Mouse (Mus musculus): ENCODE measurements around the gene Dhfr. TPM values are rescaled to one million over a fixed set of nuclear protein-coding genes. Genes with fewer than 3 reads are reported as not detected.

Gene Dhfr
- total and polyA plus RNA-seq, 3 experiments, result 15.7 to 63.1 (median 17.4) TPM

DNA sequence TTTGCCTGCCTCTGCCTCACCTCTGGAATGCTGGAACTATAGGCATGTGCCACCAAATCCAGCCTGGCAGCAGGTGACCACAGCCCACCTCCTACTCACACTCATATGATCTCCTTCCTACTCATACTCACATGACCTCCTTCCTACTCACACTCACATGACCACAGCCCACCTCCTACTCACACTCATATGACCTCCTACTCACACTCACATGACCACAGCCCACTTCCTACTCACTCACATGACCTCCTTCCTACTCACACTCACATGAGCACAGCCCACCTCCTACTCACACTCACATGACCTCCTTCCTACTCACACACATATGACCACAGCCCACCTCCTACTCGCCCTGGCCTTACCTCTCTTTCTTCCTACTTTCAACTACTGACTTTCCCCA, 17.7 kb upstream of the Dhfr start:
- H3K79me2 ChIP-seq (ENCODE audit: control insufficient read depth, insufficient read depth, low read length, poor library complexity), result no peaks in the 10 kb centered on the region
- no peak for TF ChIP-seq POLR2AphosphoS5 (IDR thresholded peaks at IDR 0.05; ENCODE audit: borderline replicate concordance, low read depth, low read length)
- TF ChIP-seq MAX (IDR thresholded peaks at IDR 0.05; ENCODE audit: low read length), result no peak
- TF ChIP-seq POLR2AphosphoS2 (IDR thresholded peaks at IDR 0.05; ENCODE audit: low read length), result no peak
- TF ChIP-seq CTCF (IDR thresholded peaks at IDR 0.05 in 2 of 3, conservative IDR thresholded peaks at IDR 0.05 in 1 of 3; ENCODE audit: control insufficient read depth in 1 of 3, insufficient read depth in 1 of 3, low read depth in 2 of 3, low read length in 3 of 3, poor library complexity in 1 of 3, severe bottlenecking in 1 of 3), result no peak
- TF ChIP-seq BHLHE40 (IDR thresholded peaks at IDR 0.05; ENCODE audit: borderline replicate concordance, low read depth, low read length), result peak; percentile 74
- TF ChIP-seq MXI1 (IDR thresholded peaks at IDR 0.05; ENCODE audit: low read depth, low read length), result no peak
- TF ChIP-seq MYB (IDR thresholded peaks at IDR 0.05; ENCODE audit: low read depth, low read length), result no peak
- TF ChIP-seq SIN3A (IDR thresholded peaks at IDR 0.05; ENCODE audit: low read length), result no peak; the same call in 1 of the 2 replicates
- peak in 1 of 2 experiments; percentile 92; a peak in 3 of 4 replicates for TF ChIP-seq USF2 (IDR thresholded peaks at IDR 0.05; ENCODE audit: borderline replicate concordance in 1 of 2, insufficient read depth in 1 of 2, low read depth in 1 of 2, low read length in 2 of 2)
- TF ChIP-seq CHD2 (IDR thresholded peaks at IDR 0.05; ENCODE audit: low read length), result no peak
- TF ChIP-seq MAZ (IDR thresholded peaks at IDR 0.05; ENCODE audit: low read depth, low read length), result no peak
- no peak for TF ChIP-seq ZMIZ1 (IDR thresholded peaks at IDR 0.05; ENCODE audit: low read depth, low read length)
- TF ChIP-seq POLR2A (IDR thresholded peaks at IDR 0.05; ENCODE audit: control insufficient read depth in 1 of 2, insufficient read depth in 1 of 2, low read depth in 1 of 2, low read length in 2 of 2, poor library complexity in 1 of 2), result no peak
- TF ChIP-seq EP300 (IDR thresholded peaks at IDR 0.05; ENCODE audit: low read depth in 1 of 2, low read length in 2 of 2), result peak in 1 of 2 experiments; percentile 47; a peak in 1 of 4 replicates
- TF ChIP-seq TBP (IDR thresholded peaks at IDR 0.05; ENCODE audit: low read depth, low read length), result no peak
- no peak for TF ChIP-seq TAL1 (IDR thresholded peaks at IDR 0.05; ENCODE audit: low read length)
- TF ChIP-seq KAT2A (conservative IDR thresholded peaks at IDR 0.05; ENCODE audit: low read depth, low read length), result no peak
- TF ChIP-seq TCF12 (IDR thresholded peaks at IDR 0.05; ENCODE audit: low read depth, low read length), result no peak
- no peak for TF ChIP-seq E2F4 (IDR thresholded peaks at IDR 0.05; ENCODE audit: borderline replicate concordance, low read depth, low read length)
- no peak for TF ChIP-seq ZC3H11A (IDR thresholded peaks at IDR 0.05; ENCODE audit: low read depth, low read length)
- 0 out of 2 replicates have a peak, but pooled peaks have one; percentile 18 for TF ChIP-seq HCFC1 (IDR thresholded peaks at IDR 0.05; ENCODE audit: low read depth, low read length)
- TF ChIP-seq NRF1 (IDR thresholded peaks at IDR 0.05; ENCODE audit: insufficient read depth, low read depth, low read length, poor library complexity, severe bottlenecking), result no peak
- TF ChIP-seq RCOR1 (IDR thresholded peaks at IDR 0.05; ENCODE audit: low read depth, low read length), result no peak
- TF ChIP-seq MAFK (IDR thresholded peaks at IDR 0.05; ENCODE audit: borderline replicate concordance, low read depth, low read length), result no peak
- TF ChIP-seq CHD1 (IDR thresholded peaks at IDR 0.05; ENCODE audit: low read depth, low read length), result no peak
- TF ChIP-seq USF1 (IDR thresholded peaks at IDR 0.05; ENCODE audit: low read depth, low read length), result peak; percentile 89
- TF ChIP-seq NELFE (IDR thresholded peaks at IDR 0.05; ENCODE audit: low read depth, low read length), result no peak
- TF ChIP-seq GABPA (IDR thresholded peaks at IDR 0.05; ENCODE audit: low read depth, low read length), result no peak
- no peak for TF ChIP-seq MYC (IDR thresholded peaks at IDR 0.05; ENCODE audit: low read depth, low read length)
- TF ChIP-seq JUND (IDR thresholded peaks at IDR 0.05; ENCODE audit: low read depth, low read length), result no peak
- no peak for TF ChIP-seq ETS1 (IDR thresholded peaks at IDR 0.05; ENCODE audit: low read depth, low read length)
- TF ChIP-seq MEF2A (IDR thresholded peaks at IDR 0.05; ENCODE audit: extremely low read depth, insufficient replicate concordance, low read depth, low read length, poor library complexity, severe bottlenecking), result no peak
- no peak for TF ChIP-seq ZKSCAN1 (IDR thresholded peaks at IDR 0.05; ENCODE audit: low read depth, low read length)
- TF ChIP-seq ELF1 (IDR thresholded peaks at IDR 0.05; ENCODE audit: low read depth, low read length), result no peak
- DNase-seq (ENCODE audit: low read depth, low spot score), result peak; percentile 35
- peaks cover 5 to 25% of the 10 kb centered on the region in 2 experiments for H3K4me1 ChIP-seq (ENCODE audit: control insufficient read depth in 1 of 2, insufficient read depth in 2 of 2, low read length in 2 of 2)
- H3K9ac ChIP-seq (ENCODE audit: control insufficient read depth, low read depth, low read length, poor library complexity, severe bottlenecking), result no peak overlapping the region
- H3K36me3 ChIP-seq (ENCODE audit: control insufficient read depth in 1 of 2, insufficient read depth in 2 of 2, low read length in 2 of 2), result peaks cover 0 to 30% of the 10 kb centered on the region in 2 experiments; a peak in 2 of 4 replicates
- H3K27ac ChIP-seq (ENCODE audit: control insufficient read depth, low read depth, low read length), result peak overlapping the region; percentile 8
- no peaks in the 10 kb centered on the region for H3K27me3 ChIP-seq (ENCODE audit: control insufficient read depth in 1 of 2, insufficient read depth in 2 of 2, low read length in 2 of 2)
- H3K9me3 ChIP-seq (replicated peaks; ENCODE audit: insufficient read depth, low read length), result no peaks in the 10 kb centered on the region
- H3K4me3 ChIP-seq (ENCODE audit: control insufficient read depth in 1 of 2, insufficient read depth in 1 of 2, low read depth in 2 of 2, low read length in 2 of 2), result no peak overlapping the region

Data from MEL (cell line).